Mouse (Mus musculus): ENCODE measurements around the gene Tmprss13.
A peak's percentile ranks its signal among the peaks of the same experiment; 100 is the strongest.

Gene Tmprss13

DNA sequence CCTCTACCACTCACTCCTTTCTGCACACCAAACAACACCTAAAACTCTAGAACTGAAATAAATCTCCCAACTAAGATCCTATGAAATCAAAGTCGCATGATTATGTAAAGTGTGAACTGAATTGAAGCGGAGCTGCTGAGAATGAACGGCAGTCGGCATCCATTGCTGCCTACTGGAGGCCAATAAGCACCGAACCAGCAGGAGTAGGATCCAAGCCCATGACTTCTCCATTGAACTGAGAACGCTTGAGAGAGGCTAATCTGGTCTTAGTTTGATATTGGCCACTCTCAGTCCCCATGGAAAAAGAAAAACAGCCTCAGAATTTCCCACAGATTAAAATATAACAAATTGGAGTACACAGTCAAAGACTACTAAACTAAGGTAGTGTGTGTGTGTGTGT is 65.0 kb downstream of the Tmprss13 start:
- no peak for DNase-seq (ENCODE audit: low spot score)

- DNase-seq (ENCODE audit: low spot score): no peak
Observed at GRCm38 (mm10) chr9:45386698-45387097, 67.8 kb downstream of the Tmprss13 start.

DNA sequence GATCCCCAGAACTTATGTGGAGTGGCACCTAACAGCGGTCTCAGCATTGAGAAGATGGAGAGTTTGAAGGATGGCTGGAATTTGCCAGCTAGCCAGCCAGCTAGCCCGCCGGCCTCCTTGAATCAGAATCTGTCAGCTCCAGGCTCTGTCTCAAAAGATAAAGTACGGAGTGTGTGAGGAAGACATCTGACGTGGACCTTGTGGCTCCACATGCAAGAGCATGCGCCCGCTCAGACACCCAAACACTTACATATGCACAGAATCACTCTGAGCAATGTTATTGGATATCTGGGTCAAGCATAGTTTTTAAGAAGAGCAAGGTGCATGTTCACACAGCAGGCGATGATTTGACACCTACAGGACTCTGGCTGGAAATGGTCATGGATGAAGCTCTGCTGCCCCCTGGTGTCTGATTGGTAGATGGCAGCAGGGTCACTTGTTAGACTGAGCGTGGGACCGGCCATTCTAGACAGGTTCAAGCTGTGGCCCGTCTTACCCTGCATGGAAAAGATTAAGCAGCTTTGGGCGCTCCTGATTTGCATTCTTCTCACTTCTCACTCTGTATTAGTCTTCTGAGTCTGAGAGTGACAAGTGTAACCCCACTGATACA is 69.6 kb downstream of the Tmprss13 start:
- peak; percentile 92 for DNase-seq (ENCODE audit: low spot score)

DNA sequence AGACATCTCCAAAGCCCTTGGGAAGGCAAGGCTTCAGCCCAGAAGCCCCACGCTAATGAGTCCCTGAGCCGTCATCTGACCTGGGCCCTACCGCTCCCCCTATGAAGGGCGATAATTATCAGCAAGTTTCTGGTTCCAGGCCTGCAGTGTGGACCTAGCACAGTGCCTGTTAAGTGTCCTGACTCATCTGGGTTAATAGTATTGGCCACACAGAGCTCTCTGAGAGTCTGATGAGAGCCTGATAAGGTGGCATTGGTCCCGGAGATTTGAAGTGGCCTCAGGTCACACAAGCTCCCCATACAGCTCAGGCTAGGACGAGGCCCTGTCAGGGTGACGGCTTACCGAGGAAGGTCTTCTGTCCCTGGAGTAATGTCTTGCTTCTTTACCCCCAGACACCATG is 70.7 kb downstream of the Tmprss13 start:
- peak; percentile 92 for DNase-seq (ENCODE audit: low spot score)

DNA sequence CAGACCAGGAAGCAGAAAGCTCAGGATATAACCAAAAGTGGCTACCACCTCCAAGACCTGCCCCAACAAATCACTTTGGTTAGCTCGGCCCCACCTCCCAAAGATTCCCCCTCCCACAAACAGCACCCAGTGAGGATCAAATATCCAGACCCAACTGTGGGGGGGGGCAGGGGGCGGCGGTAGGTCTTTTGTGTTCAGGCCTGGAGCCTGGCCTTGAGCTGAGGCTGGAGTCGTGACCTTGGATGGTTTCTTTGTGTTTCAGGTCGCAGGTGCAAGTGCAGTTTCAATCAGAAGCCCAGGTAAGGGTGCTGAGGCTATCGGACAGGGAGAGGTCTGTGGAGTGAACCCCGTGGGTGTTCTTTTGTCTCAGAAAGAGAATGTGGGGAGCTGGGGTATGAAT is 72.4 kb downstream of the Tmprss13 start:
- no peak for DNase-seq (ENCODE audit: low spot score)

GRCm38 (mm10) chr9:45395218-45395617 is 76.3 kb downstream of the Tmprss13 start:
- DNase-seq (ENCODE audit: low spot score): no peak

DNA sequence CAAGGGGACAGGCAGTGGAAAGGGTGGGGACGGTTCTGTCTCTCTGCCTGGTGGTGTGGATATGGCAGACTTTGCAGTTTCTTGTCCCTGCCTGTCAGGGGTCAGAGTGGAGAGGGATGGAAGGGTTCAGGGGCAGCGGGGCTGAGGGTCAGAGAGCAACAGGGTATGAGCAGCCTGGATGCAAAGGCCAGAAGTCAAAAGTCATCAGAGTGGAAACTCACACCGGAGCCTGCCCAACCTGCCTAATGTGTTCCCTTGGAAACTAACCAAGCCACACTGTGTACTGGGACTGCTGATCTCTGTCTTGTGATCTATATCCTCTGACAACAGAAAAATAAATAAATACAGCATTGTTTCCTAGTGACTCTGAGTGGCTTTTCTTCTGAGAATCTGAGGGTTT is 76.9 kb downstream of the Tmprss13 start:
- DNase-seq (ENCODE audit: low spot score): no peak

All from MN1 (cell line).